Mouse (Mus musculus) cortical plate, adult 2 months (tissue): ENCODE measurements at regions not wholly inside any gene's neighbourhood (a gene's known extent, or its start where the extent isn't known, plus 50 kb on each side); places are given as distances from the start of the nearest gene placed in this dataset.

ENCODE experiments used
- CTCF ChIP-seq: fragments of 200-500 bp; IDR thresholded peaks from 2 replicates; pipeline ENCODE4 v1.5.1; 2011; ENCODE audit warnings: mild to moderate bottlenecking, control low read depth, low read length; ENCODE audit not compliant: insufficient read depth; ENCODE audit errors: extremely low read depth
- POLR2A ChIP-seq: fragments of 200-500 bp; IDR thresholded peaks from 2 replicates; pipeline ENCODE4 v1.6.1; 2011; ENCODE audit warnings: mild to moderate bottlenecking, low read length, control low read depth; ENCODE audit not compliant: insufficient read depth; ENCODE audit errors: extremely low read depth

GRCm38 (mm10) chr15:7537858-7538257, 139.7 kb upstream of the Egflam start:
- no peak for TF ChIP-seq POLR2A
- TF ChIP-seq CTCF: no peak
